Mouse (Mus musculus) stomach, postnatal 0 days (tissue): ENCODE results near the gene Ptprn2. TPM values are rescaled to one million over a fixed set of nuclear protein-coding genes. Genes with fewer than 3 reads are reported as not detected.

ENCODE experiments used
- ATAC-seq: fragments of 200-750 bp; cut with Nextera tagmentation; 2 replicates; pipeline ENCODE4 v1.8.0; 2017; ENCODE audit not compliant: low FRiP score, low TSS enrichment
- DNase-seq: peaks from one replicate; pipeline ENCODE4 v3.0.0-alpha.2; 2016; ENCODE audit warnings: low spot score
- H3K27ac ChIP-seq: fragments of 300-500 bp; sonication (generic); replicated peaks from 2 replicates; pipeline ENCODE4 v1.5.1; 2014; ENCODE audit warnings: mild to moderate bottlenecking, control low read depth
- H3K27me3 ChIP-seq: fragments of 300-500 bp; sonication (generic); 2 replicates; pipeline ENCODE4 v1.6.1; 2014; ENCODE audit warnings: low read length; ENCODE audit not compliant: control insufficient read depth, insufficient read depth
- H3K36me3 ChIP-seq: fragments of 300-500 bp; sonication (generic); 2 replicates; pipeline ENCODE4 v1.6.1; 2014; ENCODE audit warnings: low read length, mixed read lengths; ENCODE audit not compliant: control insufficient read depth, insufficient read depth
- H3K4me1 ChIP-seq: fragments of 300-500 bp; sonication (generic); replicated peaks from 2 replicates; pipeline ENCODE4 v1.6.1; 2014; ENCODE audit warnings: antibody characterized with exemption; ENCODE audit not compliant: control insufficient read depth, insufficient read depth
- H3K4me2 ChIP-seq: fragments of 300-500 bp; sonication (generic); replicated peaks from 2 replicates; pipeline ENCODE4 v1.6.1; 2014; ENCODE audit warnings: low read depth, mild to moderate bottlenecking, control low read depth, moderate library complexity
- H3K4me3 ChIP-seq: fragments of 300-500 bp; sonication (generic); 2 replicates; pipeline ENCODE4 v1.5.1; 2014; ENCODE audit warnings: low read depth, low read length, control low read depth
- H3K9ac ChIP-seq: fragments of 300-500 bp; sonication (generic); 2 replicates; pipeline ENCODE4 v1.6.1; 2014; ENCODE audit warnings: mild to moderate bottlenecking, low read length, control low read depth, mixed read lengths
- H3K9me3 ChIP-seq: fragments of 300-500 bp; sonication (generic); 2 replicates; pipeline ENCODE4 v1.6.1; 2016; ENCODE audit warnings: low read length; ENCODE audit not compliant: control insufficient read depth
- CTCF ChIP-seq: IDR thresholded peaks from 2 replicates; pipeline ENCODE4 v1.5.1; 2016; ENCODE audit warnings: antibody characterized with exemption, low read depth, mild to moderate bottlenecking, moderate library complexity
- EP300 ChIP-seq: optimal IDR thresholded peaks from 2 replicates; pipeline ENCODE3; 2016; ENCODE audit warnings: antibody characterized with exemption
- WGBS: fragments of 180-500 bp; shearing (Covaris S2); extraction: QIAGEN DNeasy Blood & Tissue Kit; methylation state at CpG from one replicate; pipeline ENCODE4 v1.1.7; 2014; 5-methylcytosine and 5-hydroxymethylcytosine counted together
- polyA plus RNA-seq: library from polyadenylated mRNA; unstranded; fragments of >200 nt; fragmentation: Nextera tagmentation; extraction: Ambion mirVana; gene quantifications from 2 replicates; pipeline ENCODE4 v1.2.1, GENCODE M21; 2015

Ptprn2 gene
- polyA plus RNA-seq, 1 experiment from 2014 or later, result 6.0 TPM

DNA sequence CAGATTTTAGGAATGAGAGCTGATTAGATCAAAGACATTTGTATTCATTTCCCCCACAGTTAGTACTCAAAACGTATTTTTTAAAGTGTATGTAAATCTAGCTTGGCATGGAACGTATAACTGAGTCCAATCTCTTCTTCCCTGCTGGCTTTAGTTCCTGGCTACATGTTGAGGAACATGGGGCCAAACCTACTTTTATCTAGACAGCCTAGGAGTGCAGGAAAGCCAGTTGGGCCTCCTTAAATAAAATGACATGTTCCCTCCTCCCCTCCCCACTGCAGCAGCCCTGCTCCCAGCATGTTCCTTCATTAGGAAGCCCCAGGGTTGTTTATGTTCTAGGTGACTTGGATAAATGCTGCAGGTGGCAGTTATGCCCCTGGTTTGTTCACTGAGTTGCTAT is 319.2 kb downstream of the Ptprn2 start:
- no peak overlapping the region for H3K27ac ChIP-seq
- ATAC-seq (no peak), DNase-seq (no peak)
- H3K27me3 ChIP-seq, result no peaks in the 10 kb centered on the region
- TF ChIP-seq EP300 (no peak), CTCF (no peak)
- H3K9me3 ChIP-seq, result no peaks in the 10 kb centered on the region
- 60% methylated on average over 2 of the region's 2 CpGs for WGBS
- no peak overlapping the region for H3K4me3 ChIP-seq
- no peaks in the 10 kb centered on the region for H3K4me1 ChIP-seq
- no peak overlapping the region for H3K9ac ChIP-seq
- no peak overlapping the region for H3K4me2 ChIP-seq
- no peaks in the 10 kb centered on the region for H3K36me3 ChIP-seq

DNA sequence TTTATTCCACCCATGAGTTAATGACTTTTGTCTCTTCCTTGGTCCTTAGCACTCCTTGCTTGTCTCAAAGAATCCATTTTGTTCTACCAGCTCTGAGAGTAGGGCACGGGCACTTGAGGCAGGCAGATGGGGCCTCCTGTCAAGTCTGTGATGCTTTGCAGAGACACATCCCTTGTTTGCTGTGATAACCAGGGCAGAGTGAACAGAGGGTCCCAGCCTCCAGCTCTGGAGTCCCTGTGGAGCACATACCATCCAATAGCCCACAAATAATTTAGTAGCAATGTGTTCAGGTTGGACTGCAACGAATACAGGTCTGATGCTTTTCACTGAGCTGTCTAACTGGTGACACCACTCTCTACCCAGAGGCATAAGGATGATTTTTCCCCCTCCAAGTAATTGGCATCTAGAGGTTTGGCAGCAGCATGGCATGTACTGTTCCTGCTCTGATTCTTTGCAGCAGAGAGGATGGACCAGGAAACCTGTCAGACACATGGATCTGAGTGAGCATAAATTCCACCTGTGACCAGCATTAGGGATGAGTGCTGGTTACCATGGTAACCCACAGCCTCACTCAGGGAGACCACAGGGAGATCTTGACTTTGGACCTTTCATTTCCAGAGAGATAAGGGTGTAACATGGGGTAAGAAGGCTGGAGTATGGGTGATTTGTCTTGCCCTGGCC is 319.7 kb downstream of the Ptprn2 start:
- Histone ChIP-seq H3K27ac (no peak overlapping the region), H3K4me1 (no peaks in the 10 kb centered on the region), H3K27me3 (no peaks in the 10 kb centered on the region), H3K9ac (no peak overlapping the region), H3K36me3 (no peaks in the 10 kb centered on the region), H3K4me2 (no peak overlapping the region), H3K9me3 (no peaks in the 10 kb centered on the region), H3K4me3 (no peak overlapping the region)
- no peak for ATAC-seq
- TF ChIP-seq EP300, result no peak
- no peak for TF ChIP-seq CTCF
- 51% methylated on average over 2 of the region's 2 CpGs for WGBS
- DNase-seq, result no peak

DNA sequence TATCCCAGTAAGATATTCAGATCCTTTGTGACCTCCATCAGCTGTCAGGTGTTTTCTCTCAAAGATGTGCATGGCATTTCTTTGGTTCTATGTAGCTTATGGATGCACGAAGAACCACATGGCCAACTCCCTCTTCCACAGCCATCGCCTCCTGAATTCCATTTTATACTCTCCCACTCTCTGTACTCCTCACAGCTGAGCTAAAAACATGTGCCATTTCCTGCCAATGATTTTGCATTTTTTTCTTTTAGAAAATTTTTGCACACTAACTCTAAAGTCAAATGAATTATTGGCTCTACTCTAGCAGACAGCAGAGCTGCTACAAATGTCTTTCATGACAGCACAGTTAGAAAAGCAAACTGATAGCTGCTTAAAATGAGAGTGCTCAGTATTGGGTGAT is 320.6 kb downstream of the Ptprn2 start:
- H3K9ac ChIP-seq, result no peak overlapping the region
- no peak overlapping the region for H3K4me3 ChIP-seq
- no peak for DNase-seq
- no peaks in the 10 kb centered on the region for H3K4me1 ChIP-seq
- 81% methylated on average over 2 of the region's 2 CpGs for WGBS
- no peak overlapping the region for H3K27ac ChIP-seq
- H3K9me3 ChIP-seq, result no peaks in the 10 kb centered on the region
- H3K36me3 ChIP-seq, result no peaks in the 10 kb centered on the region
- no peaks in the 10 kb centered on the region for H3K27me3 ChIP-seq
- no peak overlapping the region for H3K4me2 ChIP-seq
- no peak for TF ChIP-seq EP300
- TF ChIP-seq CTCF, result no peak
- ATAC-seq, result no peak

DNA sequence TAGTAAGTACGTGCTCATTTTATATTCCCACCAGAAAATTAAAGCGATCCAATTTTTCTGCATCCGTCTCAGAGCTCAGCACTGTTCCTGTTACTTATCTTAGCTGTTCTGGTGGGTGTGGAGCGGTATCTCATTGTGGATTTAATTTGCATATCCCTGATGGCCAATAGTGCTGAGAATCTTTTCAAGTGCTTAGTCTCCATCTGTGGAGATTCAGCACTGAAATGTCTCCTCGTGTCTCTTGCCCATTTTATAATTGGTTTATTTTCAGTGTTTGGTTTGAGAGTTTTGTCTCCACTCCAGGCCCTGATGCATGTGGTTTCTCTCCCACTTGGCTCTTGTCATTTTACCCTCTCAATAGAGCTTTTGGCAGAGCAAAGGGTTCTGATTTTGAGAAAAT is 327.5 kb downstream of the Ptprn2 start:
- no peak overlapping the region for H3K9ac ChIP-seq
- no peak for ATAC-seq
- H3K27ac ChIP-seq, result no peak overlapping the region
- H3K36me3 ChIP-seq, result no peaks in the 10 kb centered on the region
- H3K4me1 ChIP-seq, result no peaks in the 10 kb centered on the region
- H3K4me2 ChIP-seq, result no peak overlapping the region
- WGBS, result 73% methylated on average over 5 of the region's 5 CpGs
- no peaks in the 10 kb centered on the region for H3K9me3 ChIP-seq
- H3K4me3 ChIP-seq, result no peak overlapping the region
- no peaks in the 10 kb centered on the region for H3K27me3 ChIP-seq
- no peak for DNase-seq
- TF ChIP-seq EP300 (no peak), CTCF (no peak)

DNA sequence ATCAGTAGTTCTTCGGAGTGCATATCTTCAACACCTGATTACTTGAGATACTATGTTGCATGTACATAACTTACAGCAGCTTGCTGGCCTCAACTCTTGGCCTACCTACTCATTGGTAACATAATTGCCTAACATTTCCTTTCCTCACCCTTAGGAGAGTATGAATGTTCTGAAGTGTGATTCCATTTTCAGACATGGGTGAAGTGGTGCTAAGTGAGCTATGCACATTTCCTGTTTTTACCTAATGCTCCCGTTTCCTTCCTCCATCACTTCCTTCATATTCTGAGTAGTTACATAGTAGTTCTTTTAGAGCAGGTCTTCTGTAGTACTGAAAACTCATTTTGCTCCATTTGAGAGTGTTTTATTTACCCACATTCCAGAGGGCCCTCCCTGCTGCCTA is 334.3 kb downstream of the Ptprn2 start:
- 71% methylated on average over 2 of the region's 2 CpGs for WGBS
- Histone ChIP-seq H3K9me3 (no peaks in the 10 kb centered on the region), H3K36me3 (no peaks in the 10 kb centered on the region), H3K27me3 (no peaks in the 10 kb centered on the region), H3K4me1 (no peaks in the 10 kb centered on the region), H3K27ac (no peak overlapping the region), H3K9ac (no peak overlapping the region), H3K4me2 (no peak overlapping the region), H3K4me3 (no peak overlapping the region)
- DNase-seq (no peak), ATAC-seq (no peak)
- no peak for TF ChIP-seq CTCF

DNA sequence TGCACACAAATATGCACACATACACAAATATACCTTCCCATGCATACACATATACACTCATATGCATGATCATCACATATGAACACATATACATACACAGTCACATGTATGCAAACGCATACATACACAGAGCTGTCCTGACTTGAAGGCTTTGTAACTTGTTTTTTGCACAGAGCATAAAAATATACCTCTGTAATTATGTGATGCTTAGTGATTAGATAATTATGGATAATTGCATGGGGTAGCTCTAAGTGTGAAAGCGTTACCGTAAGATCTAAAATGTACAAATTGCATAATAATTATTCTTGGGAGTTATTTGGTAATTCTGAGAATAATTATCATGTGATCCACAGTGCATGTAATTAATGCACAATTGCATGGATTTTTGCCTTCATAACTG is 337.8 kb downstream of the Ptprn2 start:
- 93% methylated on average over 3 of the region's 3 CpGs for WGBS
- DNase-seq (no peak), ATAC-seq (no peak)
- Histone ChIP-seq H3K4me2 (no peak overlapping the region), H3K36me3 (no peaks in the 10 kb centered on the region), H3K9me3 (no peaks in the 10 kb centered on the region), H3K9ac (no peak overlapping the region), H3K27me3 (no peaks in the 10 kb centered on the region), H3K4me3 (no peak overlapping the region), H3K4me1 (no peaks in the 10 kb centered on the region), H3K27ac (no peak overlapping the region)
- no peak for TF ChIP-seq EP300
- TF ChIP-seq CTCF, result no peak
